ENCODE assay signal across 23 mouse cellular contexts in the genomic region with DNA sequence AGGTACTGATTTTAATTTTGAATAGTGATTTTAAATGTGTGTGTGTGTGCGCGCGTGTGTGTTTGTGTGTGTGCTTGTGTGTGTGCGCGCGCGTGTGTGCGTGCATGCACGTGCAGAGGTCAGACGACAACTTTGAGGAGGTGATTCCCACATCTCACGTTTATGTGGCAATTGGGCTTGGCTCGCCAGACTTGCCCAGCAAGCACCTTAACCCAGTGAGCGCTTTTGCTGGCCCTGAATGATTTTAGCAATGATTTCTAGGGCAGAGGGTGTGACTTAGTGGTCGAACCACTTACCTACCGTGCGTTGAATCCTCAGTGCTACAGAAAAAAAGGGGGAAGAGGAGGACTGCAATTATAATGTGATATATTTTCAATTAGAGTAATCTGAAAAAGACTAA. TPM values are rescaled to one million over a fixed set of nuclear protein-coding genes. Genes with fewer than 3 reads are reported as not detected.
"Had no signal": no experiment of that assay in that cellular context is flagged by ENCODE, and none has a peak within 500 bp of the region (broad histone marks: within the 10 kb centered on the region; RNA-seq: fewer than 3 reads in every experiment).

No protein-coding gene starts in this region.

- DNase-seq: liver; lung, postnatal 10 days; lung, postnatal 36 days; retina, postnatal 1 day; right cerebral cortex, postnatal 25 days; spleen, adult 18-20 months; thymus, postnatal 25 days had no signal

- H3K4me3 ChIP-seq: intestine, embryonic 15.5 days; limb, embryonic 10.5 days; limb, embryonic 13.5 days; liver, embryonic 12.5 days; liver, embryonic 15.5 days; lung, embryonic 15.5 days; midbrain, embryonic 10.5 days; midbrain, embryonic 13.5 days; myocyte; neural tube, embryonic 13.5 days; stomach, embryonic 15.5 days had no signal

- H3K27me3 ChIP-seq: intestine, embryonic 15.5 days; limb, embryonic 13.5 days; lung, embryonic 15.5 days; megakaryocyte, embryonic 14.5 days; midbrain, embryonic 13.5 days; neural tube, embryonic 13.5 days; stomach, embryonic 15.5 days had no signal

- H3K4me1 ChIP-seq: intestine, embryonic 15.5 days; liver, embryonic 12.5 days; liver, embryonic 15.5 days; lung, embryonic 15.5 days; megakaryocyte, embryonic 14.5 days; midbrain, embryonic 13.5 days; neural tube, embryonic 13.5 days; stomach, embryonic 15.5 days had no signal

- H3K27ac ChIP-seq: intestine, embryonic 15.5 days; kidney, postnatal 0 days; limb, embryonic 10.5 days; limb, embryonic 13.5 days; liver, embryonic 12.5 days; liver, embryonic 15.5 days; lung, embryonic 15.5 days; midbrain, embryonic 10.5 days; midbrain, embryonic 13.5 days; neural tube, embryonic 13.5 days; stomach, embryonic 15.5 days had no signal

- H3K36me3 ChIP-seq: intestine, embryonic 15.5 days; limb, embryonic 10.5 days; limb, embryonic 13.5 days; liver, embryonic 12.5 days; liver, embryonic 15.5 days; lung, embryonic 15.5 days; midbrain, embryonic 10.5 days; midbrain, embryonic 13.5 days; neural tube, embryonic 13.5 days; stomach, embryonic 15.5 days had no signal

RNA-seq across cellular contexts. Expression of gene Cds1, which starts 40.2 kb away (rescaled TPM):
- polyA plus RNA-seq: myocyte had no signal

RNA-seq across cellular contexts. Expression of gene Nkx6-1, which starts 60.0 kb away (rescaled TPM):
- total RNA-seq: monocyte, adult 5-6 weeks; neutrophil, adult 5-6 weeks had no signal
- polyA plus RNA-seq: liver, embryonic 15.5 days; myocyte; thymus, postnatal 0 days had no signal
